Mouse (Mus musculus) spleen, adult 10 weeks (tissue): ENCODE results near the gene Il2rb. TPM values are rescaled to one million over a fixed set of nuclear protein-coding genes. Genes with fewer than 3 reads are reported as not detected.

ENCODE experiments used
- polyA plus RNA-seq: library from polyadenylated mRNA; stranded (reverse); fragments of 350-450 nt; fragmentation: Illumina TruSeq; extraction: RNeasy Lipid Tissue Mini Kit (QIAGEN cat#74804); gene quantifications from one replicate; pipeline ENCODE4 v1.2.3, GENCODE M21; 2015; ENCODE audit warnings: low replicate concordance; ENCODE audit not compliant: insufficient read depth

Gene Il2rb
- polyA plus RNA-seq: 38.7 TPM

GRCm38 (mm10) chr15:78494968-78495406, at the start of gene Il2rb:
TSS of gene Il2rb (minus strand) at chr15:78495271.

GRCm38 (mm10) chr15:78544561-78545001, 49.5 kb upstream of the Il2rb start, which contains the start of gene Sstr3:
TSS of gene Sstr3 (minus strand) at chr15:78544685.

DNA sequence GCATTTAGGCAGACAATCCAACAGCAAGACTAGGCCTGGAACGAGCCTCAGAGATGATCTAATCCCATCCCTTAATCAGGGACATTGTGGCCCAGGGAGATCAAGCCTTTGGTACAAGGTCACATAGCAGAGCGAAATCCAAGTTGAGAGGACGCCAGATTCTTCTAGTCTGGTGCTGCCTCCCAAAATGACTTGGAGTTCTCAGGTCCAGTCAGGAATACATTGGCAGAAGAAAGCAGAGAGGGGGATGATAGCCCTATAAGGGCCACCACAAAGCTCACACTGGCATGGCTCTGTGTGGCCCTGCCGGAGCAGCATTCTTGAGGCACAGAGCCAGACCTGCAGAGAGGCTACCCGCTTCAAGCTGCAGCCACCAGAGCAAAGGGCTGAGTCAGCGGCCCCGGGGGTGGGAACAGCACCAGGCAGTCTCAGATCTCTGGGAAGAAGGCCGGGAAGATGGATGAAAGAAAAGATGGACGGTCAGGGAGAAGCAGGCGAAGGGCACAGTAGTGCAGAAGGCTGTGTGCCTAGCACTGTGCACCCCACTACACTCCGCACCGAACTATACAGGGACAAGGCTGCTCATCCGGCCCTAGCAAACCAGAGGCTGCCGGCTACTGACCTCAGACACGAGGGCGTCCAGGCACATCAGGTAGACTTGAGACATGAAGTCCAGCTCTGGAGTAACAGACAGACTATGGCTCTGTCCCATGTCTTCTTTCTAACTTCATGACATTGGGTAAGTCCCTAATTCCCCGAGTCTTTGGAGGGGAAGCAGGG, 35.8 kb upstream of the Il2rb start, which contains the start of gene C1qtnf6:
TSS of gene C1qtnf6 (minus strand) at position 746 of the 780 bp plus-strand sequence.

GRCm38 (mm10) chr15:78468379-78468937, 26.6 kb downstream of the Il2rb start, which contains the start of gene Tmprss6:
TSS of gene Tmprss6 (minus strand) at chr15:78468634.

Other genes with a start within 250 kb of the Il2rb start
- 27.5 TPM for gene Csf2rb2, start 189.6 kb downstream of the Il2rb start, polyA plus RNA-seq
- 60.7 TPM for gene Csf2rb, start 169.5 kb downstream of the Il2rb start, polyA plus RNA-seq
- not detected for gene Tex33, start 99.4 kb downstream of the Il2rb start, polyA plus RNA-seq
- gene Tst, start 89.4 kb downstream of the Il2rb start, polyA plus RNA-seq: 3.3 TPM
- 8.1 TPM for gene Mpst, start 88.9 kb downstream of the Il2rb start, polyA plus RNA-seq
- 10.1 TPM for gene Kctd17, start 66.7 kb downstream of the Il2rb start, polyA plus RNA-seq
- not detected for gene Tmprss6, start 26.6 kb downstream of the Il2rb start, polyA plus RNA-seq
- 8.9 TPM for gene C1qtnf6, start 36.1 kb upstream of the Il2rb start, polyA plus RNA-seq
- not detected for gene Sstr3, start 49.4 kb upstream of the Il2rb start, polyA plus RNA-seq
- gene Rac2, start 77.5 kb upstream of the Il2rb start, polyA plus RNA-seq: 232 TPM
- 128 TPM for gene Cyth4, start 101.8 kb upstream of the Il2rb start, polyA plus RNA-seq
- gene Elfn2, start 223.5 kb upstream of the Il2rb start, polyA plus RNA-seq: 0.08 TPM